Mouse (Mus musculus): ENCODE measurements around the gene Eif3c.
A peak's percentile ranks its signal among the peaks of the same experiment; 100 is the strongest.

Eif3c gene

DNA sequence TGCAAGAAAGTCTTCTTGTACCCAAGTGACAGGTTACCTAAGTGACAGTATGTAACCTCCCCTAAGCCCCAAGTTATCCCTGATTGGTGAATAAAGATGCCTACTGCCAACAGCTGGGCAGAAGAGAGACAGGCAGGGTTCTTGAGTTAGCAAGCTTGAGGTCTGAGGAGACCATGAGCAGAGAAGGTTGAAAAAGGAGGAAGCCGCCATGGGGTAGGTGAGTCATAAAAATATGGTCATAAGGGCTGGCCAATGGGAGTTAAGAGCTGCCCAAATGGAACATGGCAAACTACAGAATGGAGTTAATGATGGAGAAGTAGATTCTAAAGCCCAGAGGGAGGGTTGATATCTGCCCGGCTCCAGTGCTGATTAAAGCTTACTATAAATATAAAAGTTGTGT lies 20.6 kb downstream of the Eif3c start:
- DNase-seq = no peak

DNA sequence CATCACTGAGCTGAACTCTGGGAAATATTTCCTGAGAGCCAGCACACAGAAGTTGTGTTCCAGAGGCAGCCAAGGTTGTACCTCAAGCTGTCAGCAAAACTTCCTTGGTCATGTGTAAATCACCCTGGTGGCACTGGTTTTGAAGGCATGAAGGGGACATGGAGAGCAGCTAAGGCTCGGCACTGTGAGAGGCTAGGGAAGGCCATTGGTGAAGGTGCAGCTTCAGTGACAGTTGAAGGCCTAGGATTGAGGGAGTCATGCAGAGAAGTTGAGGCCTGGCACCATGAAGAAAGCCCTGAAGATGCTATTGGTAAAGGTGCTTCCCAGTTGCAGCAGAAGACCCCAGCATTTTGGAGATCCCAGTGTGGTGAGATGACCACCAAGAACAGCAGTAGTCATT lies 24.6 kb downstream of the Eif3c start:
- DNase-seq = no peak

DNA sequence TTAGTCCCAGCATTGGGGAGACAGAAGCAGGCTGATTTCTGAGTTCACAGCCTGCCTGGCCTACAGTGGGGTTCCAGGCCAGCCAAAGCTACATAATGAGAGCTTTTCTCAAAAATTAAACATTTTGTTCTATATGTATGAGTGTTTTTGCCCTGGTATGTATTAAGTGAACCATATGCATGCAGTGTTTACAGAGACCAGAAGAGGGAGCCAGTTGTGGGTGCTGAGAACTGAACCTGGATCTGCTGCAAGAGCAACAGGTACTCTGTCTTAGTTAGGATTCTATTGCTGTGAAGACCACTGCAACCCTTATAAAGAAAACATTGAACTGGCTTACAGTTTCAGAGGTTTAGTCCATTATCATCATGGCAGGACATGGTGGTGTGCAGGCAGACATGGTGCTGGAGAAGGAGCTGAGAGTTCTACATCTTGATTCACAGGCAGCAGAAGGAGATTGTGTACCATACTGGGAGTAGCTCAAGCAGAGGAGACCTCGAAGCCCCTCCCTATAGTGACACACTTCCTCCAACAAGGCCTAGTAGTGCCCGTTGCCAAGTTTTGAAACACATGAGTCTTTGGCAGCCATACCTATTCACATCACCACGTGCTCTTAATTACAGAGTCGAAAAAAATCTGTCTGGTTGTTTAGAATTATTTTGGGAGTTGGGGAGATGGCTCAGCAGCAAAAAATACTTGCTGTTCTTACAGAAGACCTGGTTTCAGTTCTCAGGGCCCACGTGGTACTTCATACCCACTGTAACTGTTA lies 28.2 kb downstream of the Eif3c start:
- peak; percentile 10 to 13 for DNase-seq

DNA sequence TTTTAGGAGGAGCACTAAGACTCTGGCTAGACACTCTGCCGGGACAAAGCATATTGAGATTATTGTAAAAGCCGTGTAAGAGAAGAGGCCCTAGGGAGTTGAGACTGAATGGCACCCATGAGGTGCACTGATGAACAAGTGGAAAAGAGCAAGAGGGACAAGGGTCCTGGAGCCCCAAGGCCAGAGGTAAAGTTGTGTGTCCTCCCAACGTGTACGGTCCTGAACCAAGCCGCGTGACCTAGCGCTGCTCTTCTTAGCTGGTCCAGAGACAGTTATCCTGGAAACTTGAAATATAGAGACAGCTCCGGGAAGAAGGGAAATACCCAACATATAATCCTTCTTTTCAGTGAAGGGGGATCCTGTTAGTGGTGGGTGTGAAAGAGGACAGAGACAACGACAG lies 29.7 kb downstream of the Eif3c start:
- no peak for DNase-seq

DNA sequence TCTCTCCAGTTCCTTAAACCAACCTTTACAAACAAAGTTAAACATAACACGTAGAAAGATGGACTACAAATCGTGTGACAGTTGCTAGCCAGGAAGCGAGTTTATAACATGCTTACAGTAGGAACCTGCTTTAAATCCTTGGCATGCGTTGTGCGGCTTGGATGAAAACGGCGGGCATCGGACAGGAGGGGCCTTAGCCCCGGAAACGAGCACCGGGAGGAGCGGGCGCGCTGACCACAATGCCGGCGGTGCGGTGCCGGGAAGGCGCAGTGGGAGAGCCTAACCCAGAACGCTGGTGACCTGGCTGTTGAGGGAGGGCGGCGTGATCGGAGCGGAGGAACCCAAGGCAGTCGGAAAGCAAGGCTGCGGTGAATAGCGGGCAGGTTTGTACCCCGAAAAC lies 30.4 kb downstream of the Eif3c start:
- peak; percentile 16 to 19 for DNase-seq

DNA sequence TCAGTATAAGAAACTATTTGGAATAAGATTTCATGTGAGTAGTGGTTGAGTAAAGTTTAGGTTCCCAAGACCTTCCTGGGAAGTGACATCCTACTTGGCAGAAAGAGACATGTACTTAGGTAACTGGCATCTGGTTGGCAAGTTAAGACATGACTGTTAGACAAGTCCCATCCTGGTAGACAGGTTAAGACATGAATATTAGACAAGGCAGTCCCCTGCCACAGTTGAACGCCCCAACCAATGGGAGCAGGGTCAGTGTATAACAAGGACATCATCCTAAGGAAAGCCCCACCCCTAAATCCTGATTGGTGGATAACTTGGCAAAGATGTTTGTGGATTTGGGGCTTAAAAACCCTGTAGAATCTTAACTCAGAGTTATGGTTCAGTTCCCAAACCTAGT lies 32.8 kb downstream of the Eif3c start:
- no peak for DNase-seq

DNA sequence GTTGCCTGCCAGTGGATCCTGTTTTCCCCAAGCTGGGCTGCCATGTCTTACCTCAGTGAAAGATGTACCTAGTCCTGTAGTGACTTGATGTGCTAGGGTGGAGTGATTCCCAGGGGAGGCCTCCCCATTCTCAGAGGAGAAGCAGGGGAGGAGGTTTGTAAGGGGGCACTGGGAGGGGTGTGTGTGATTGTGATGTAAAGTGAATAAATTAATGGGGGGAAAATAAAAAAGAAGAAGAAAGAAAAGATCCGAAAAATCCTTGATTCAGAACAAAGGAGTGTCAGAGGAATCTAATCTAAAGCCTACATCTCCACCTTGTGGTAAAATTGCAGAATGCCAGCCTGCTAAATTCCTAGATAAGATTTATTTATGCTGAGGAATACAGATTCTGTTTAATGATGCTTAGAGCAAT lies 38.0 kb downstream of the Eif3c start:
- DNase-seq = peak; percentile 19 to 23

DNA sequence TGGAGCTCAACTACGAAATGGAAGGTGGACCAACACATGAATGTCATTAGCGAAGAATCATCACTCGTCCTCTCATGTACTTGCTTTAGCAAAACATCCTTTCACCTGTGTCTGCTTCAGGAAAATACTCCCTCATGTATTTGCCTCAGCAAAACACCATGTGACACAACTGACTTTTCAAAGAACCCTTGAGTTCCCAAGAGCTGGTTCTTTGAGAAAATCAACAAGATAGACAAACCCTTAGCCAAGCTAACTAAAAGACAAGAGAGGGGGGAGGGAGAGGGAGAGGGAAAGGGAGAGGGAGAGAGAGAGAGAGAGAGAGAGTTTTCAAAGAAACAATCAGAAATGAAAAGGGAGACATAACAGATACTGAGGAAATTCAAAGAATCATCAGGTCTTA lies 42.9 kb downstream of the Eif3c start:
- DNase-seq = no peak

DNA sequence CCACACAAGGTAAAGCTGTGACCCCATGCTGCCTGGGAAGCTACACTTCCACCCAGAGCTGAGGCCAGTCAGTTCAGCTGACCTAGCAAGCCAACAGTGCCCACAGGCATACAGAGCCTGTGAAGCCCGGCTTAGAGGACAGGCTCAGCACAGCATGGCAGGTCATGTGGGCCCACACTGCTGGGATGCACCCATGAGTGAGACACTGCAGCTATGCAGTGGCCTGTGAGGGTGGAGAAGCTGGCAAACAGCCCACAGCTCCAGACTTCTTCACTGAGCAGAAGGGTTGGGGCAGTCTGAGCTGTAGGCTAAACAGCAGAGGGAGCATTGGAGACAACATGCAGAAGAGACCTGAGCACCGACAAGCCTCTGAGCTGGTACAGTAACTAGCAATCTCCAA lies 46.7 kb downstream of the Eif3c start:
- peak in 1 of 2 experiments; percentile 11 for DNase-seq

DNA sequence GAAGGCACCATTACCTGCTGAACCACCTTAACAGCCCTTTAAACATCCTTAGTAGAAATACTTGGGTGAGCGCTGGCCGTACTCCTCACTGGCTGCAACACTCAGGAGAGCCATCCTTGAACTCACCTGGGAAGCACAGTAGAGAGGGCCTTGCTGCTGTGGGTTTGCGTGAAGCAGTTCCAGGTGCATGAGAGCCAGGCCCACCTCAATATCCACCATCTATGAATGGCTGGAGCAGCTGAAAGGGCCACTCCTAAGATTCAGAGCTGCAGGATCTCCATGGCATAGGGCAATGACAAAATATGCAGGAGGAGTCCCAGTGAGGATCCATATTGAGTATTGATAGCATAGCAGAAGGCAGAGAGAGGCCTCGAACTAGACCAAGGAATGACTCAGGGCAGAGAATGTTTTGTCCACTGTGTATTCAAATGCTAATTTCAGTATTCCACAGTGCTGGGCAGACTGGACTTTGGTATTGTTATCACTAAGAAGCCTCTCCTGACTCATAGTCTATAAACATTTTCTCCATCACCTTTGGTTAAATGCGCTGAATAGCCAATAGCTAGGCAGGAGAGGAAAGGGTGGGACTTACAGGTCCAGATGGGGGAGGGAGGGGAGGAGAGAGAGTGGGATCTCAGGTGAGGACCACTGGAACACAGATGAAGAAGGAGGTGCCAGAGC lies 47.8 kb downstream of the Eif3c start:
- no peak for DNase-seq

DNA sequence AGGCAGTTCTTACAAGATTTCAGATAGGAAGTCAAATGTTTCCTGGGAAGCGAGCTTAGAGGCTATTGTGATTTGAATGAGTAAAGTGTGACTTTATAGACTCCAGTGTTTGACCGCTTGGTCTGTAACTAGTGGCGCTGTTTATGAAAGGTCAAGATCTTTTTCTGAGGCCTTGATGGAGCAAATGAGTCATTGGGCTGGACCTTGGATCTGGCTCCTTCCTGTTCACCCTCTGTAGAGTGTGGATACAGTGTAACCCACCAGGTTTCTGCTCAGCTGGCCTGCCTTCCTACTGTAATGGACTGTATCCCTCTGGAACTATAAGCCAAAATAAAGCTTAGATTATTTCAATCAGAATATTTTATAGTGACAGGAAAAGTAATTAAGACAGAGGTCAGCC lies 54.9 kb downstream of the Eif3c start:
- DNase-seq = no peak

DNA sequence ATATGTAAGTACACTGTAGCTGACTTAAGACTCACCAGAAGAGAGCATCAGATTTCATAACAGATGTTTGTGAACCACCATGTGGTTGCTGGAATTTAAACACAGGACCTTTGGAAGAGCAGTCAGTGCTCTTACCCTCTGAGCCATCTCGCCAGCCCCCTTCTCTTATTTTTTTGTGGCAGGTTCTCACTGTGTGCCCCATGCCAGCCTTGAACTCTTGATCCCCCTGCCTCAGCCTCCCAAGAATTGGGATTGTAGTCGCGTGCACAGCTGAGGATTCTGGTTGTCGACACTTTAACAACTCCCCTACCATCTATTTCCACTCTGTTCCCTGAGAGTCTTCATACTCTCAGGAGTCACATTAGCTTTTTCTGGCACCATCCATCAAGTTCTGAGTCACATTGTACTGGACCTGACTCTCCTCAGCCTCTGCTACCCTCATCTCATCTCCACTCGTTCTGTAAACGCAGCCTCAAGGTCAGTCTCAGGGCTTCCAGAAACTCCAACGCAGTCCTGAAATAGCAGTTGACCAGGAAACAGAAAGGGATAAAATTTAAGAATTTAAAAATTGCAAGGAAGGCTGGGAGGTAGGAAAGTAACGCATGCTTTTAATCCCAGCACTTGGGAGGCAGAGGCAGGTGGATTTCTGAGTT lies 59.0 kb downstream of the Eif3c start:
- DNase-seq = no peak

DNA sequence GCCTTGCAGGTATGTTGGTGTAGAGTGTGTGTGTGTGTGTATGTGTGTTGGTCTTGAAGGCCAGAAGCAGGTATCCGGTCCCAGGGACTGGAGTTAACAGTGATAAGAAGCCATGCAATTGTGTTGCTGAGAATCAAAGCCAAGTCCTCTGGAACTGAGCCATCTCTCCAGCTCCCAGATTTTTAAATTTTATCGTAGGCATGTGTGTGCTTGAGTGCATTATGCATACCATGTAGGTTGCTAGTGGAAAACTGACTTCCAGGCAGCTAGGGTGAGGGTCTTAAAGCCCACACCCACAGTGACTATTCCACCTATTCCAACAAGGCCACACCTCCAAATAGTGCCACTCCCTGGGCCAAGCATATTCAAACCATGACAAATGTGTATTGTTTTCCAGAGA lies 61.3 kb downstream of the Eif3c start:
- DNase-seq = no peak

DNA sequence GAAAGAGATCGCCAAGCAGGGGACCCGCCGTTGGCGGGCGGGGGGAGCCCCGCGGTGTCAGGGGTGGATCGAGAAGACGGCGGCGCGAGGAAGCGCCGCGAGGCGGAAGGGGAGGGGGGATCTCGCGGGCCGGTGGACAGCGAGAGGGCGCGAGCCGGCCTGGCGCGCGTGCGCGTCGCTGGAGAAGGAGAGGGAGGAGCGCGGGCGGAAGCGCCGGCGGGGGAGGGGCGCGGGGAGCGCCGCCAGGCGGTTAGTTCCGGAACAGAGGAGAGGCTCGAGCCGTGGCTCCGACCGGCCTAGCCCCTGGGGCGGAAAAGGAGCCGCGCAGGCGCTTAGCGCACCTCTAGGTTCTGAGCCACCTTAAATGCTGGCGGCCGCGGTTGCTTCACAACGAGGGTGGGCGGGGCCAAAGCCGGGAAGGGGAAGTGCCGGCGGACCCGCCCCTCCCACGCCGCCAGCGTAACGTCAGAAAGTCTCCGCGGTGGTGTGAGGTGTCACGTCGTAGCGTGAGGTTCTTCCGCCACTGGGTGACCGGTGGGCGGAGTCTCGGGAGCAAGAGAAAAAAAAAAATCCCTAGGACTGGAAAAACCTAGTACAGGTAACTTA lies 62.8 kb downstream of the Eif3c start, which contains the start of gene Atxn2l:
TSS of gene Atxn2l (minus strand) at position 165 of the 606 bp plus-strand sequence.
- peak; percentile 98 to 99 for DNase-seq

DNA sequence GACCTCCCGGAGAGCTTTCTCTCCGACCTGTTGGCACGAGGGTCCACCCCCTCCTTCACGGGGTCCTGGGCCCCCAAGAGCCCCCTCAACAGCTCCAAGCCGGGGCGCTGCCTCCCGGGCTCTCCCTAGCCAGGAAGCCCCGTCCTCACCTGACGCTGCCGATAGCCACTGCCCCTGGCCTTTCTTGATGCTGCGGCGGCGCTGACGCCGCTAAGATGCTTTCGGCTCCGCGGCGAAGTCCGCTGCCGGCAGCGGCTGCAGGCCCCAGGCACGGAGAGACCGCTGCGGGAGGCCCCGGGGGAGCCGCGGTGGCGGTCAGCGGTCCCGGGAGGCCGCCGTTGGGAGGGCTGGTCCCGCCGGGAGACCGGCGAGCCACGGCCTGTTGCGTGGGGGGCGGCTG lies 63.5 kb downstream of the Eif3c start:
- no peak for DNase-seq

DNA sequence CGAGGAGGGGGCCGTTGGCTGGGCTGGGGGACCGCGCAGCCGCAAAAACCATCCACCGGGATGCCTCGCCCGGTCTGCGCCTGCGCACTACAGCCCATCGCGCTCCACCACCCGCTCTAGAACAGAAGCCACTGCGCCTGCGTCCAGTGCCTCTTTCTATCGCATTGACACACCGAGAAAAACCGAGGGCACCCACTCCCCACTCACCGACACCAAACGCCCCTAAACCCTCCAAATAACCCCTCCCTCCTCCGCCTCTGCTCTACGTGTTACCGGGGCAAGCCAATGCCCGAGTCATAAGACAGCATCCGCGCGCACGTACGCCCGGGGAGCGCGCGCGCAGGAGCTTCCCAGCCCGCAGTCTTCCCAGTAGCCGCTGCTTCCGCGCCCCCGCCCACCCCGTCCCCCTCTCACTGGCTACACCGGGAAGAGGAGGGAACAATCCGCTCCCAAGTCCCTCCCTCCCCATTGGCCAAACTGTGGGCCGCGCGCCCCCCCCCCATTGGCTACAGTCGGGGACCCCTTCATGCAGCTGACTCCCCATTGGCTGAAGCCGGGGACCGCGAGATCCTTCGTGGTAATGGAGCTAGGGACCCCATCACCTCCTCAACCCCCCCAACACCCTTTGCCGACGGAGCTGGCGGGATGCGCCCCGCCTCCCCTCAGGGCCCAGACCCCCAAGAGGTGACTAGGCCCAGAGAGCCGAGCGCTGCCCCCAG lies 64.0 kb downstream of the Eif3c start:
- DNase-seq = peak; percentile 91 to 96

DNA sequence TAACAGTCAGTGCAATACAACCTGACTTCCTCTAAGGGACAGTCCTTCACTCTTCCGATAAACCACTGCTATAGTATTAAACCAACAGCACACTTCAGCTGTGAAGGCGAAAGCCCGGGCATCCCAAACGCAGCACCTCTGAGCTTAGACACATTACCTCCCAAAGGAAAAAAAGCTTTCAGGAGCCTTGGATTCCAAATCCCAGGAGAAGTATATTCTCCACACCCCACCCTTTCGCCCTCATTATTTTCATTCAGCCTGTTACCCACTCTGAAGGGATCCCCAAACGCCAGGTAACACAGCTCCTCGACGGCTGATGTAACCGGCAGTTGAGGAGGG lies 64.6 kb downstream of the Eif3c start:
- DNase-seq = no peak

DNA sequence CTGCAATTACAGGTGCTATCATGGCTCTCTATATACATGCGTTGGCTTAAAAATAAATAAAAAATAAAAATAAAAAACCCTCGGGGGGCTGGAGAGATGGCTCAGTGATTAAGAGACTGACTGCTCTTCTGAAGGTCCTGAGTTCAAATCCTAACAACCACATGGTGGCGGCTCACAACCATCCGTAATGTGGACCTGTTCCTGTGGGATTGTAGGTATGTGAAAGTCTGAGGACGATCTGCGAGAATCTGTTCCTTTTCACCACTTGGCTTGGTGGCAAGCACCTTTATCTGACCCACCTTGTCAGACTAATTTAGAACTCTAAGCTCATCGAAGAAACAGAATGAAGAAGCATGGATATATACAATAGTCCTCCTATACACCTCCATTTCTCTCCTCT lies 66.8 kb downstream of the Eif3c start:
- no peak for DNase-seq

DNA sequence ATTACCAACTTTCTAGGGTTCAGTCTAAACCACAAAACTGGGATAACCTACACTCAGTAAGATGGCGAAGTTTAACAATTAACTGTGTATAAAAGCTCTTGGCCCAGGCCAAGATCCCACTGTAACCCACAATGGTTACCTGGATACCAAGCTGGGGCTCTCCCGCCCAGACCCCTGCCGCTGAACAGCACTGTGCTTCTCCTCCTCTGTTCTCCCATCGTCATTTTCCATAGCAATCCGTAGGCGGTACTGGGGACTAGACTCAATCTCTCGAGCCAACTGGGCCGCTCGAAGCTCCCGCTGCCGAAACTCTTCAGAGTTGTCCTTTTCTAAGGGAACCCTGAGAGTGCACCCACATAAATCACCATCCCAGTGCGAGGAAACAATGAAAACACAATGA lies 68.2 kb downstream of the Eif3c start:
- DNase-seq = no peak

DNA sequence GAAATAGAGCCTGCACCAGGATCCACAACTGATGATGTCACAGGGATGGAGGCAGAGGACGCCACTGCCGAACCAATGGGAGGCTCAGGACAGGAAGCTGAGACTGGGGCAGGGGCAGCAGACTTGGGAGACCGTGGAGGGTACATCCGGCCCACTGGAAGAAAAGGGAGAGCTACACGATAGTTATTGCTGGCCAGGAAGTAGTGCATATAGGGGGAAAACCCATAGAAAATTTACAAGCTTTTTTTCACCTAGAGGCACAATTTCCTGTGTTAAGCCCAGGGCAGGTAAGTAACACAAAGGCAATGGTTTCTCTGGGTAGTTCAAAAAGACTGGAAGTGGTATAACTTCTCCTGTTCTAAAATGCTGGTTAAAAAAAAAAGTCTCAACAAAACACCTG lies 69.7 kb downstream of the Eif3c start:
- no peak for DNase-seq
